Mouse (Mus musculus): ENCODE measurements around the gene Fkbp9. TPM values are rescaled to one million over a fixed set of nuclear protein-coding genes. Genes with fewer than 3 reads are reported as not detected.

The Fkbp9 gene
- polyA plus RNA-seq, 1 experiment from 2014 or later: 52.8 TPM

GRCm38 (mm10) chr6:56899601-56900000 lies 67.7 kb downstream of the Fkbp9 start:
- H3K4me2 ChIP-seq (replicated peaks): no peak overlapping the region
- H3K4me1 ChIP-seq: 0 out of 2 replicates have a peak, but pooled peaks cover 9% of the 10 kb centered on the region
- H3K4me3 ChIP-seq: no peak overlapping the region
- H3K36me3 ChIP-seq: no peaks in the 10 kb centered on the region
- no peaks in the 10 kb centered on the region for H3K27me3 ChIP-seq (replicated peaks)
- 87% methylated on average over 3 of the region's 3 CpGs for WGBS
- H3K27ac ChIP-seq: no peak overlapping the region
- H3K9ac ChIP-seq: no peak overlapping the region
- H3K9me3 ChIP-seq: no peaks in the 10 kb centered on the region
- ATAC-seq (ENCODE audit: low FRiP score, low read depth): no peak

GRCm38 (mm10) chr6:56901336-56901735 lies 69.5 kb downstream of the Fkbp9 start:
- Histone ChIP-seq H3K4me1 (0 out of 2 replicates have a peak, but pooled peaks cover 9% of the 10 kb centered on the region), H3K27me3 (replicated peaks) (no peaks in the 10 kb centered on the region), H3K4me2 (replicated peaks) (no peak overlapping the region), H3K4me3 (no peak overlapping the region), H3K27ac (no peak overlapping the region), H3K9me3 (no peaks in the 10 kb centered on the region), H3K9ac (no peak overlapping the region), H3K36me3 (no peaks in the 10 kb centered on the region)
- no peak for ATAC-seq (ENCODE audit: low FRiP score, low read depth)
- 78% methylated on average over 3 of the region's 3 CpGs for WGBS

DNA sequence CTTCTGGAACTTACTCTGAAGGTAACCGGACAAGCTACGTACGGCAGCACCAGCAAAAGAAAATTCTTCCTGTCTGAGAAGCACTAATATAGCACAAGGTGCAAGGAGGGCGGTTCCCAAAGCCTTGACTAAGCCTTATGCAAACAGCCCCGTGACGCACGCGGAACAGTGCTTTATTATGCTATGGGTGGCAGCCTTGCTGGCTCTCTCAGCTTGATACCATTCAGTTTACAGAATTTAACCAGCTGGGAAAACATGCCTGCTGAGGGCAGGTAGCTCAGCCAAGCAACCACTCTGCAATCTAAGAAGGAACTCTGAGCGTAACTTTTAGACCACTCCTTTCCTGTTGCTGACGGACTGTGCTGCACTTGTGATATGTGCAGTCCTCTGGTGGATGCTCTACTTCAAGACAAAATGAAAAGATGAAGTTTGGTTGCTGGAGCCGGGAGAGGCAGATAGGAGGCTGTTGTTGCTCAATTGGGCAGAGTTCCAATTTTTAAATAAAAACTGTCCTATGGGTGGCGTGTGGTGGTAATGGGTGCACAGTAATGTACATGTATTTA lies 70.0 kb downstream of the Fkbp9 start:
- Histone ChIP-seq H3K9ac (no peak overlapping the region), H3K27ac (no peak overlapping the region), H3K9me3 (no peaks in the 10 kb centered on the region), H3K4me1 (0 out of 2 replicates have a peak, but pooled peaks cover 9% of the 10 kb centered on the region), H3K4me2 (replicated peaks) (peak overlapping the region; percentile 16; the same call in 1 of the 2 replicates), H3K27me3 (replicated peaks) (no peaks in the 10 kb centered on the region), H3K4me3 (no peak overlapping the region), H3K36me3 (no peaks in the 10 kb centered on the region)
- ATAC-seq (ENCODE audit: low FRiP score, low read depth): no peak
- 38% methylated on average over 12 of the region's 12 CpGs for WGBS

- no peak for ATAC-seq (ENCODE audit: low FRiP score, low read depth)
- Histone ChIP-seq H3K4me3 (no peak overlapping the region), H3K36me3 (no peaks in the 10 kb centered on the region), H3K27me3 (replicated peaks) (no peaks in the 10 kb centered on the region), H3K9me3 (no peaks in the 10 kb centered on the region), H3K4me2 (replicated peaks) (no peak overlapping the region), H3K27ac (no peak overlapping the region), H3K4me1 (0 out of 2 replicates have a peak, but pooled peaks cover 9% of the 10 kb centered on the region), H3K9ac (no peak overlapping the region)
- WGBS: 82% methylated on average over 7 of the region's 7 CpGs
Observed at GRCm38 (mm10) chr6:56902606-56903520, 71.0 kb downstream of the Fkbp9 start.

DNA sequence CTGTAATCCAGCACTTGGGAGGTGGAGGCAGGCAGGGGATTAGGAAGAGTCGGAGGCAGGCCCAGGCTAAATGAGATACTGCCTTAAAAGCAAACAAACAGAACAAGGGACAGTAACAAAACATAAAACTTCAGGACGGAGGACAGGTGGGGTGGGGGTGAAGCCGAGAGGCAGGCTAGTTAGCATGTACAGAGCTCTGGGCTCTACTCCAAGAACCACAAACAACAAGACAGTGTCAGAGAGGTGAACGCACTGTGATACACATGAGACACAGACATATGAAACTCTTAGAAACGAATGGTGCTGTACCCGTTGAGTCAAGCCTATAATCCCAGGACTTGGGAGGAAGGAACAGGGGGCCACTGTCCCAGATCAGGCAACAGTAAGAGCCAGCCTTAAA lies 72.0 kb downstream of the Fkbp9 start:
- Histone ChIP-seq H3K36me3 (no peaks in the 10 kb centered on the region), H3K9ac (no peak overlapping the region), H3K9me3 (no peaks in the 10 kb centered on the region), H3K4me3 (no peak overlapping the region), H3K27me3 (replicated peaks) (no peaks in the 10 kb centered on the region), H3K4me1 (0 out of 2 replicates have a peak, but pooled peaks cover 9% of the 10 kb centered on the region), H3K27ac (no peak overlapping the region), H3K4me2 (replicated peaks) (no peak overlapping the region)
- WGBS: 61% methylated on average over 6 of the region's 6 CpGs
- peak; percentile 17; the same call in 1 of the 2 replicates for ATAC-seq (ENCODE audit: low FRiP score, low read depth)

DNA sequence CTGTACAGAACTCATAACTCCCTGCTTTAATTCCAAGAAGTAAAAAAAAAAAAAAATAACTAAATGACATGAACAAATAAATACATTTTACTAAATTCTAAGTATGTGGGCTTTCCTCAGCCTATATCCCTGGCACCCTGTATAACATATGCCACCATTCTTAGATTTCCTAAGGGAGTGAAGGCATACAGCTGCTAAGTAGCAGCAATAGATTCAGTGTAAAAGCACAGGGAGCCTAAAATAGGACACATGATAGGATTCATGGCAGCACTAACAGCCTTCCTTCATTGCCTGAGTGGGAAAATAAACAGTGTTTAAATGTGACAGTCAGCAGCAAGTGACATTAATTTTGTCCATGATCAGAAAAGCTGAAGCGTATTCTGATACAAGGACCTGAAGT lies 72.5 kb downstream of the Fkbp9 start:
- 87% methylated on average over 1 of the region's 1 CpGs for WGBS
- Histone ChIP-seq H3K27me3 (replicated peaks) (no peaks in the 10 kb centered on the region), H3K4me1 (0 out of 2 replicates have a peak, but pooled peaks cover 9% of the 10 kb centered on the region), H3K9ac (no peak overlapping the region), H3K4me2 (replicated peaks) (no peak overlapping the region), H3K9me3 (no peaks in the 10 kb centered on the region), H3K27ac (no peak overlapping the region), H3K36me3 (no peaks in the 10 kb centered on the region), H3K4me3 (no peak overlapping the region)
- ATAC-seq (ENCODE audit: low FRiP score, low read depth): no peak

- ATAC-seq (ENCODE audit: low FRiP score, low read depth): no peak
- no peaks in the 10 kb centered on the region for H3K36me3 ChIP-seq
- H3K9ac ChIP-seq: no peak overlapping the region
- no peak overlapping the region for H3K4me2 ChIP-seq (replicated peaks)
- no peaks in the 10 kb centered on the region for H3K27me3 ChIP-seq (replicated peaks)
- no peaks in the 10 kb centered on the region for H3K9me3 ChIP-seq
- H3K27ac ChIP-seq: no peak overlapping the region
- H3K4me3 ChIP-seq: no peak overlapping the region
- 0 out of 2 replicates have a peak, but pooled peaks cover 9% of the 10 kb centered on the region for H3K4me1 ChIP-seq
- WGBS: 80% methylated on average over 2 of the region's 2 CpGs
Observed at GRCm38 (mm10) chr6:56904982-56905381, 73.1 kb downstream of the Fkbp9 start.

DNA sequence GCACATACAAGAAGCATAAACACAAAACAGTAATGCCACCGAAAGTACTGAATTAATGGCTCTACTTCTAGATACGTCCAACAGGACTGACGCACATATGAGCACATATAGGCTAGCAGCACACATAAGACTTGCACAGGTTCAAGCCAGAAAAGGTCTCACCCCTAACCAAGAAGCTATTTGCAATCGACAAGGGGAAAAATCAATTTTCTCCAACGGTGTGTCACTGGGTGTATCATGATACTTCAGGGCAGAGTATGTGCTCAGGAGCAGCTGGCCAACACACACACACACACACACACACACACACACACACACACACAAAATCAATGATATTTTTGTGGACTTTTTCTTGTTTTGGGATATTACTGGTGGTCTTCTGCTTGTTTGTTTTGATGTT lies 73.6 kb downstream of the Fkbp9 start:
- Histone ChIP-seq H3K27me3 (replicated peaks) (no peaks in the 10 kb centered on the region), H3K27ac (no peak overlapping the region), H3K4me3 (no peak overlapping the region), H3K9me3 (no peaks in the 10 kb centered on the region), H3K36me3 (no peaks in the 10 kb centered on the region), H3K9ac (no peak overlapping the region), H3K4me2 (replicated peaks) (no peak overlapping the region), H3K4me1 (0 out of 2 replicates have a peak, but pooled peaks cover 9% of the 10 kb centered on the region)
- WGBS: 86% methylated on average over 5 of the region's 5 CpGs
- ATAC-seq (ENCODE audit: low FRiP score, low read depth): no peak

DNA sequence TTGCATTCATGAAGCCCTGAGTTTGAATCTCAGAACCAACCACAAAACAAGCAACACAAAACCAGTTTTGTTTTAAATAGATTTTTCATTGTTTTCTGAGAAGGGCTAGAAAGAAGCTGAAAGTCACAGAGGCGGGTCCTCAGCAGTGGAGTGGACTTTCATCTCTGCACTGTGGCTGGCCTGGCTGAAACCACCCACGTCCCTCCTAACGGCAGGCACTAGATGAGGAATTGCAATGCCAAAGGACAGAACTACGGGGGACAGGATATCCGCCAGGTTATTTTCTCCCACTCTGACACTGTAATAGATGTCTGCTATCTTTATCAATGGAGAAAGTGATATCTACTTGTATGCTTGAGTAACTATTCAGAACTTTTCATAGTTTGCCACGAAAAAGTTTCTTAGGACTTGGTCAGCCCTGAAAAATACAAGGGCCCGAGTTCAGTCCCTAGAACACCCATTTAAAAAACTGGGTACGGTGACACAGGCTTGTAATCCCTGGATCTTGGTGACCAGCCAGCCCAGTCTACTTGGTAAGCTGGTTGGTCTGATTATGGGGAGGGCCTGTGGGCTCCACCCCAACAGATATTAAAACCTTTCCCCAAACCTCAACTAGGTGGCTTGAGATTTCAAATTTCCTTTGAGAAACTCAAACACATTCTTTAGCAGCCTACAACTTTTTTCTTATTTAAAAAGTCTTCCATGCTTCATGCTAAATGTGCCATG lies 74.4 kb downstream of the Fkbp9 start:
- Histone ChIP-seq H3K4me3 (no peak overlapping the region), H3K9ac (no peak overlapping the region), H3K36me3 (no peaks in the 10 kb centered on the region), H3K9me3 (no peaks in the 10 kb centered on the region), H3K4me2 (replicated peaks) (no peak overlapping the region), H3K27me3 (replicated peaks) (no peaks in the 10 kb centered on the region), H3K4me1 (0 out of 2 replicates have a peak, but pooled peaks cover 9% of the 10 kb centered on the region), H3K27ac (no peak overlapping the region)
- 86% methylated on average over 8 of the region's 8 CpGs for WGBS
- ATAC-seq (ENCODE audit: low FRiP score, low read depth): no peak

- Histone ChIP-seq H3K4me1 (0 out of 2 replicates have a peak, but pooled peaks cover 3% of the 10 kb centered on the region), H3K9me3 (no peaks in the 10 kb centered on the region)
Observed at GRCm38 (mm10) chr6:56907973-56908372, 76.1 kb downstream of the Fkbp9 start.

DNA sequence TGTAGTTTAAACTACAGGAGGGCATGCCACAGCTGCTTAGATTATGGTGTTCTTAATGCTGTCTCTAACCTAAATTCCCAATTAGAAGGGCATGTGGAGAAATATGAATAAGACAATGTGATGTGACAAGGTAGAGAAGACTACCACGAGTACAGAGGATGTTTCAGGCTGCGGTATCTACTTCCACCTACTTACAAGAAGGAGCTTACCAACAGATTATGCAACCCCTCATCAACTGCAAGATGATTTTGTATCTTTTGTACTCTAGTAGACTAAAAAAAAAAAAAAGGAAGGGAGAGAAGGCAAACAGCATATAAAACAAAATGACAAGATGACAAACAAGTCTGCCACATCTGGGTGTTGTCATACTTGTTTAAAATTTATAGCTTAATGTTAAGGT lies 76.5 kb downstream of the Fkbp9 start:
- no peaks in the 10 kb centered on the region for H3K36me3 ChIP-seq
- no peak overlapping the region for H3K27ac ChIP-seq
- 88% methylated on average over 2 of the region's 2 CpGs for WGBS
- H3K4me2 ChIP-seq (replicated peaks): no peak overlapping the region
- H3K4me3 ChIP-seq: no peak overlapping the region
- H3K4me1 ChIP-seq: 0 out of 2 replicates have a peak, but pooled peaks cover 3% of the 10 kb centered on the region
- H3K9me3 ChIP-seq: no peaks in the 10 kb centered on the region
- H3K27me3 ChIP-seq (replicated peaks): no peaks in the 10 kb centered on the region
- ATAC-seq (ENCODE audit: low FRiP score, low read depth): no peak
- H3K9ac ChIP-seq: no peak overlapping the region

More at GRCm38 (mm10) chr6:56907973-56908372, 76.1 kb downstream of the Fkbp9 start:
- Histone ChIP-seq H3K4me2 (replicated peaks) (no peak overlapping the region), H3K4me3 (no peak overlapping the region), H3K27ac (no peak overlapping the region), H3K9ac (no peak overlapping the region), H3K36me3 (no peaks in the 10 kb centered on the region), H3K27me3 (replicated peaks) (no peaks in the 10 kb centered on the region)
- no peak for ATAC-seq (ENCODE audit: low FRiP score, low read depth)
- WGBS: 93% methylated on average over 3 of the region's 3 CpGs

- H3K27ac ChIP-seq: no peak overlapping the region
- H3K27me3 ChIP-seq (replicated peaks): no peaks in the 10 kb centered on the region
- H3K4me2 ChIP-seq (replicated peaks): no peak overlapping the region
- H3K36me3 ChIP-seq: no peaks in the 10 kb centered on the region
- H3K9me3 ChIP-seq: no peaks in the 10 kb centered on the region
- no peak overlapping the region for H3K4me3 ChIP-seq
- no peaks in the 10 kb centered on the region for H3K4me1 ChIP-seq
- ATAC-seq (ENCODE audit: low FRiP score, low read depth): 0 out of 2 replicates have a peak, but pooled peaks have one; percentile 35
- WGBS: 23% methylated on average over 4 of the region's 4 CpGs
- no peak overlapping the region for H3K9ac ChIP-seq
Observed at GRCm38 (mm10) chr6:56908912-56909311, 77.1 kb downstream of the Fkbp9 start.
